Mouse (Mus musculus): ENCODE results near the gene Klre1.

Klre1 gene

GRCm38 (mm10) chr6:129577605-129578004, at the start of gene Klre1:
Klre1 (plus strand) TSS chr6:129577905.
- no peak for DNase-seq (ENCODE audit: low spot score)

GRCm38 (mm10) chr6:129529605-129530004, 48.1 kb upstream of the Klre1 start:
- no peak for DNase-seq (ENCODE audit: low spot score)

- no peak for DNase-seq (ENCODE audit: low spot score)
Measured at GRCm38 (mm10) chr6:129530261-129530660, 47.4 kb upstream of the Klre1 start.

- peak; percentile 69 for DNase-seq (ENCODE audit: low spot score)
Measured at GRCm38 (mm10) chr6:129532556-129532941, 45.2 kb upstream of the Klre1 start.

- DNase-seq (ENCODE audit: low spot score) = peak; percentile 88
Measured at GRCm38 (mm10) chr6:129532942-129533860, 44.5 kb upstream of the Klre1 start, which contains the start of gene Gabarapl1. Gabarapl1 (plus strand) TSS chr6:129533160.

- DNase-seq (ENCODE audit: low spot score) = no peak
Measured at GRCm38 (mm10) chr6:129534057-129534456, 43.6 kb upstream of the Klre1 start.

- no peak for DNase-seq (ENCODE audit: low spot score)
Measured at GRCm38 (mm10) chr6:129534627-129535190, 43.0 kb upstream of the Klre1 start.

- no peak for DNase-seq (ENCODE audit: low spot score)
Measured at GRCm38 (mm10) chr6:129535723-129536122, 42.0 kb upstream of the Klre1 start.

GRCm38 (mm10) chr6:129538555-129538954, 39.1 kb upstream of the Klre1 start:
- DNase-seq (ENCODE audit: low spot score) = no peak

GRCm38 (mm10) chr6:129541931-129542330, 35.8 kb upstream of the Klre1 start:
- DNase-seq (ENCODE audit: low spot score) = peak; percentile 32

- DNase-seq (ENCODE audit: low spot score) = no peak
Measured at GRCm38 (mm10) chr6:129542540-129542939, 35.2 kb upstream of the Klre1 start.

GRCm38 (mm10) chr6:129543709-129544606, 33.7 kb upstream of the Klre1 start:
- peak; percentile 81 for DNase-seq (ENCODE audit: low spot score)

GRCm38 (mm10) chr6:129547277-129547676, 30.4 kb upstream of the Klre1 start:
- no peak for DNase-seq (ENCODE audit: low spot score)

- no peak for DNase-seq (ENCODE audit: low spot score)
Measured at GRCm38 (mm10) chr6:129548009-129548408, 29.7 kb upstream of the Klre1 start.

GRCm38 (mm10) chr6:129557298-129558023, 20.2 kb upstream of the Klre1 start:
- no peak for DNase-seq (ENCODE audit: low spot score)

- peak; percentile 74 for DNase-seq (ENCODE audit: low spot score)
Measured at GRCm38 (mm10) chr6:129558946-129559640, 18.6 kb upstream of the Klre1 start.

GRCm38 (mm10) chr6:129559641-129560027, 18.1 kb upstream of the Klre1 start:
- no peak for DNase-seq (ENCODE audit: low spot score)

- DNase-seq (ENCODE audit: low spot score) = no peak
Measured at GRCm38 (mm10) chr6:129565257-129565656, 12.4 kb upstream of the Klre1 start.

GRCm38 (mm10) chr6:129575315-129575714, 2.4 kb upstream of the Klre1 start:
- no peak for DNase-seq (ENCODE audit: low spot score)

GRCm38 (mm10) chr6:129581274-129581673, 3.6 kb downstream of the Klre1 start:
- DNase-seq (ENCODE audit: low spot score) = peak; percentile 10

GRCm38 (mm10) chr6:129581896-129582295, 4.2 kb downstream of the Klre1 start:
- no peak for DNase-seq (ENCODE audit: low spot score)
